Mouse (Mus musculus) gastrocnemius, adult 18-20 months (tissue): Measurements from ENCODE around the gene Aqp5. TPM values are rescaled to one million over a fixed set of nuclear protein-coding genes. Genes with fewer than 3 reads are reported as not detected.

Experiments
- DNase-seq: peaks from one replicate; pipeline ENCODE4 v3.0.0; 2021; ENCODE audit warnings: low spot score
- total RNA-seq, 2 experiments: library from RNA; stranded (reverse); gene quantifications; 2 replicates each; pipeline ENCODE4 v1.2.3; 2021

Gene Aqp5
- total RNA-seq, 2 experiments from 2014 or later, result 0.30 TPM; not detected in 1

DNA sequence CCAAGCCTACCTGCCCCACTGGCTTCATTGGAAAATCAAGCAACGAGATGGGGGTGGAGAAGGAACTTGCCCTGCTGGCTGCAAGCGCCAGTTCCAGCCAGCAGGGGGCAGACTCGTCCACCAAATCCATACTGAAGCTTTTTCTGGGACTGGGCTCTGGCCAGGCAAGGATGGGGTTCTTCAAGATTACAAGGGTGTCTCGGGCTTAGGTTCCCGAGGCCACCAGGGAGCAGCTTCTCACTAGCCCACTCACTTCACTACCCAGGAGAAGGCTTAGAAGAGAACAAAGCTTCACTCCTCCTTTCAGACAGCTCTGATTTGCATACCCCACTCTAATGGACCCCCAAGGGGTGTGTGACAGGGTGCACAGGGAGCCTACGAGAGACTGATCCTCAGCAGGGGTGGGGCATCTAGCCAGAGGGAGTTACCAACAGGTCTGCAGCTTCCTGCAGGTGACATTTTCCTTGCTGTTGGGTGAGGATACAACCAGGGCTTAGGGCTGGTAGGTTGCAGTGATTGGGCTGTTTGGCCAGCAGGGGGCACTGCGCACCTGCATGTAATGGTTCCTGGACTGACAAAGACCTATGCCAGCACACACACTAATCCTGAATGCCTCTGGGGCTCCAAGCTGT is 5.6 kb downstream of the Aqp5 start:
- peak; percentile 66 for DNase-seq

DNA sequence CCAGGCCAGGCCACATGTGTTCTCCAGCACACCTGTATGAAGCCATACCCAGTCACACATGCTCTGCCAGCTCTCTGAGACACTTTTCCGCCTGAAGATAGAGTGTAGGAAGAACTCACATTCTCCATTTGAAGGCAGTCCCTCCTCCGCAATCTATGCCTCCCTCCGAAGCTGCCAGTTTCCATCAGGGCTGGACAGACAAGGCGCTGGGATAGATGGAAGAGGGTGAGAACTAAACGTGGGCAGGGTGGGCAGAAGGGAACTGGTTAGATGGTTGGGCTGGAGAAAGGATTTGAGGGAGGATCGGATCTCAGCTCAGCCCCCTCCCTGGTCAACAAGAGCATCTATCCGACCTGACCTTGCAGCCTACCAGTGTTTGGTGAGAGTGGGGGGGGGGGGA is 6.3 kb downstream of the Aqp5 start:
- no peak for DNase-seq

DNA sequence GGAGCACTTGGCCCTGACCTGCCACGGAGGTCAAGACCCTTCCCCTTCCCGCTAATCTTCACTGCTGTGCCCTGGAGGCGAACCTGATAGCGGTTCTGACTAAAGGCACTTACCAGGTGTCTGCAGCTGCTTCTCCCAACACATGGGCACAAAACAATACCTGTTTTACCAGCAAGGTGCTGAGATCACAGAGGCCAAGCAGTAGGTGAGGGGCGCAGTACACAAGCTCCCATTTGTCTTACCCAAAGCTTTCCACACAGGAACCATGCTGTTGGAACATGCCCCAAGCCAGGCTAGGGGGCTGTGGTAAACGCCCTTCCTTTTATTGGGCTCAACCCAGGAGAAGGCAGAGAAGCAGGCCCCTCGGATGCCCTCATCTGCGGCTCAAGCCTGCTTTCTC is 7.0 kb downstream of the Aqp5 start:
- DNase-seq, result no peak

DNA sequence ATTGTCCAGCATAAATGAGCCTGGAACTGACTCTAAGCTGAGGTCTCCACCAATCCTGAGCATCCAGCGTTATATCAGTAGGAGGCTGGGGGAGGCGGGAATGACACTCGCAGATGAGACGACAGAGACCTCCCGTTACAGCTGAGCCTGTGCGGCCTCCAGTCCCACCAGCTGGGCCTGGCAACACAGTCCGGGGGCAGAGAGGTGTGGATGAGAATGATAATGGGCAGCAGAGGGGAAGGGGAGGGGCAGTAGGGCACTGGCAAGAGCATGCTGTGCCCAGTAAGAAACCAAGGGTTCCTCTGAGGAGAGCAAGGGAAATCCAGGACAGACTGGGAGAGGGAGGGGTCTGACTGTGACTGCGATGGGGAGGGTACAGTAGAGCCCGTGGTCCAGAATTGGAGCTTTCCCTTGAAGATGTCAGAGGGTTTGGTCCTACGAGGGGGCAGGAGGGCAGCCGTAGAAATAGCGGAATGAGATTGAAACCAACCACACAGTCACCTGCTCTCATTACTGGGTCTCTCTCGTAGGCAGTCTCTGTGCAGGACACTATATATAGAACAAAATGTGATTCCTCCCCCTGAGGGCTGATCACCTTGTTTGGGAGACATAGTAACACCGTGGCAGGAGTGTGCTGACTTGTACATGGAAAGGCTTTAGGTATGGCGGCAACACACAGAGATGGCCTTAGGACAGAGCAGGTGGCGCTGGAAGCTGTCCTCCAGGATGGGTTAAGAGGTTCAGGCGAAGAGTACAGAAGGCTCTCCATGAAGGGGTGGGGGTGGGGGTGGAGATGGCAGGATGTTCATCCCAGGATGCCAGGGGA is 8.9 kb downstream of the Aqp5 start:
- no peak for DNase-seq

DNA sequence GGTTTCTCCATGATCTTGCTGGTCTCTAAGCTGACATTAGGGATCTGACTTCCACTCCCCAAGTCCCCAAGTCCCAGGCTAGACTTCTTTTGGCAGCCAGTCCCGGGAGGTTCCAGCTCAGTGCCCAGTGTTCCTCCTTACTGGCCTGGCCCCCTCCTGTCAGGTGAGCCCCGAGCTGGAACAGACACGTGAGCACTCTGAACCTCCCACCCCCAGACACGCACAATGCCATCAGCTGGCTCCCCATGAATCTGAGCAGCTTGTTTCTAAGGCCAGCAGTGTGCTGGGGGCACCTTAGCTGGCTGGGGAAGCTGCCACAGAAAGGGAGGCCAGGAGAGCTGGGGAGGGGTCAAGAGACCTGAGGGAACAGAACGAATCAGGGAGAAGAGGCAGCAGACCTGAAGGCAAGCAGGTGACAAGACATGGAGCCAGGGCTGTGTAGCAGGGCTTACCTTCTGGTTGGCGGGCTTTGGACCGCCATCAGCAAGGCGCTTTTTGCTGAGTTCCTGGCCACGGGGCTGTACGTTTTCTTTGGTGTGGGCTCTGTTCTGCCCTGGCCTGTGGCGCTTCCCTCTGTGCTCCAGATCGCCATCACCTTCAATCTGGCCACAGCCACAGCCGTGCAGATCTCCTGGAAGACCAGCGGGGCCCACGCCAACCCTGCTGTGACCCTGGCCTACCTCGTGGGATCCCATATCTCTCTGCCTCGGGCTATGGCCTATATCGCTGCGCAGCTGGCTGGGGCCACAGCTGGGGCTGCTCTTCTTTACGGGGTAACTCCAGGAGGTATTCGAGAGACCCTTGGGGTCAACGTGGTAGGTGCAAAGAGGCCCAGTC is 10.6 kb downstream of the Aqp5 start, which contains the start of gene Aqp6:
Aqp6 (plus strand) TSS at position 415 of the 837 bp plus-strand sequence.
- DNase-seq, result no peak

DNA sequence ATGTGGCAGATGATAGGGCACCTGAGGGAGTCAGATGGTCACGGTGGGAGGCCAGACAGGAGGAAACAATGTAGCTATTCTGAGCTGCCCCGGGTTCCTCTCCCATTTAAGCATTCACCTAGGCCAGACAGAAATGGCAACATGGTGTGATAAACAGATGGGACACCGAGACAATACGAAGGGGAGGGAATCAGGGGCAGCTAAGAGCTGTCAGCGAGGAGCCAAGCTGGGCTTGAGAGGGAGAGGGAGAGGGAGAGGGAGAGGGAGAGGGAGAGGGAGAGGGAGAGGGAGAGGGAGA is 11.2 kb downstream of the Aqp5 start:
- no peak for DNase-seq

DNA sequence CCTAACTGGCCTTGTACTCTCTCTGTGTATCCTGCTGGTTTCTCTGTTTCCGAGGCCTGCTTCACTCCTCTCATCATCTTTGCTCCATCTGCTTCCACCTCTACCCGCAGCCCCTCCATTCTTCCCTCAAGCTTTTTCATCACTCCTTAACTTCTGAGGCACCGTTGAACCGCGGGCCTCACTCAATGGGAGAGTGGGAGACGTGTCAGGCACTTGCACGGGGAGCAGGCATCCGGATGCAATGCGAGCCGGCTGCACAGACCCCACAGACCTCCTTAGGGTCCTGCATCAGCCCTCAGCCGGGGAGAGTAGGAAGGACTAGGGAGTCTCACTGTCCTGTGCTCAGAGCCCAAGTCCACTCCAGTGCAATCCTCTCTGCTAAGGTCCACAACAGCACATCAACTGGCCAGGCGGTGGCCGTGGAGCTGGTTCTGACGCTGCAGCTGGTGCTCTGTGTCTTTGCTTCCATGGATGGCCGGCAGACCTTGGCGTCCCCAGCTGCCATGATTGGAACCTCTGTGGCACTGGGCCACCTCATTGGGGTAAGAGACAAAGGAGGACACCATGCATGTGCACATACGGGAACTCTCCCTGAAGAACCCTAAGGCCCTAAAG is 11.7 kb downstream of the Aqp5 start:
- DNase-seq, result no peak

DNA sequence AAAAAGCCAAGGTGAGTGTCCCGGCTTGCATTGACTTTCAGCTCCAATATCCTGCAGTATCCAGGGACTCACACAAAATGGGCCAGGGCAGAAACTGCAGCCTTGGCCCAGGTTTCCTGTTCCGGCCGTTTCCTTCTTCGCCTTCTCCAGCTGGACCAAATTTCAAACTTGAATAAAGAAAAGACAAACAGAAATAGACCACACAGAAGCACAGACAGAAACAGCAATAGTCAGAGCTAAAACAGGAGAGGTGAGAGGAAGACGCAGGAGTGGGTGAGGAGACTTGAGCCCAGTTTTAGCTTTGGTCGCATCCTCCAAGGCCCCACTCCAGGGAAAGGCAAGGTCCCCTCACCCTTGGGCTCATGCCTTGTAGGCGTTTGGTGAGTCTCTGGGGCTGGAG is 12.6 kb downstream of the Aqp5 start:
- no peak for DNase-seq

DNA sequence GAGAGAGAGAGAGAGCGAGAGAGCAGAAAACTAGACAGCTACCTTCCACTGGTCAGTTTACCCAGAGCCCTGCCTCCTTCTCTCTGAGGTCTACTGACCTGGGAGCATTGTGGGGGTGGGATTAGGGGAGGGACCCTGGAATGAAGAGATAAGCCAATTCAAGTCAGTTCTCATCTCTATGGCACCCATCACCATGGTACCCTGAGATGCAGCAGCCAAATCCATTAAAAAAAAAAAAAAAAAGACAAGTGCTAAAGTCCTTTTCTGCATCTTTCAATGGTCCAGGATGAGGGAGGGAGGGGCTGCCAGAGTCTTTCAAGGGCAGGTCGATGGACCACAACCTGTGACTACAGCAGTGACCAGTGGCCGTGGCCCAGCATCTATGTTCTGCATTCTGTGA is 15.0 kb downstream of the Aqp5 start:
- no peak for DNase-seq

DNA sequence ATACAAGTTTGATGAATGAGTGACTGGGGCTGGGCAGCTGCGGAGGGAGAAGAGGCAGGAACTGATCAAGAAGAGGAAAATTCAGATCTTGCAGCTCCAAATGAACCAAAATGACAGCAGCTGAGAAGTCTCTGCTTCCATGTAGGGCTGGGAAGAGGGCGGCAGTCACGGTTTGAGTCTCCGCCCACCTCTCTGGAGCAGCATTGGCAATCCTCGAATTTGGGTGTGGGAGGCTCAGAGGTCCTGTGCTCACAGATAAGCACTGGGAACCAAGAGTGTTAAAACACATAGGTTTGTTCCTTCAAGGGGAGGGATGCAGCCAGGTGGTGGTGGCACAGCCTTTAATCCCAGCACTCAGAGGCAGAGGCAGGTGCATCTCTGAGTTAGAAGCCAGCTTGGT is 15.9 kb downstream of the Aqp5 start:
- no peak for DNase-seq

DNA sequence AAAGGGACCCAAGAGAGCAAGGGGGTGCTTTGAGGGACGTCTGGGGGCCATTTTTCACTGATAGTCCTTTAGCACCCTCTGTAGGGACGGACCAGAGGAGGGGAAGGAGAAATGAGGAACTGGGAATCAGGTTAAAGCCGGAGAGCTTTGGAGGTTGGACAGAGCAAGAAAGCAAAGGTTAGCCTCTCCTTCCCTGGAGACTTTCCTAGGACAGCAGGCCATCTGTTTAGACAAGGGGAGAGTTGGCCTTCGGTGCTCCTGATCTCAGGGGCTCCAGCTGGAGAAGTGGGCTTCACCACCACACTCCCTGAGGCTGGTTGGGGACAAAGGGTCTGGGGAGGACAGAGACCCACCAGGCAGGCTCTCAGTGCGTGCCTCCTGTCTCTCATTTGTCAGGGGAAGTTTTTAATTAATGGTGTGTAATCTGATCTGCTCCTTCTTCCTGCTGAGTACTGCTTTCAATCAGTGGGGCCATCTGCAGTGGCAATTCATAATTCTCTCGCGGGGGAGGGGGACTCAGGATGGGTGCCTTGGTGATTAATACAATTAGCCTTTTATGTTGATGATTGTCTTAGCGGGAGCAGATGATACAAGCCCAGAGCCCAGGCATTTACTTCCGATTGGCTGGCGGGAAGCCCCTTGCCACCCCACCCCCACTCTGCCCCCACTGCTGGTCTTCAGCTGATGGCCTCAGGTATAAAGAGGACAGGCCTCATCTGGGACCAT is 17.0 kb downstream of the Aqp5 start:
- DNase-seq, result no peak

DNA sequence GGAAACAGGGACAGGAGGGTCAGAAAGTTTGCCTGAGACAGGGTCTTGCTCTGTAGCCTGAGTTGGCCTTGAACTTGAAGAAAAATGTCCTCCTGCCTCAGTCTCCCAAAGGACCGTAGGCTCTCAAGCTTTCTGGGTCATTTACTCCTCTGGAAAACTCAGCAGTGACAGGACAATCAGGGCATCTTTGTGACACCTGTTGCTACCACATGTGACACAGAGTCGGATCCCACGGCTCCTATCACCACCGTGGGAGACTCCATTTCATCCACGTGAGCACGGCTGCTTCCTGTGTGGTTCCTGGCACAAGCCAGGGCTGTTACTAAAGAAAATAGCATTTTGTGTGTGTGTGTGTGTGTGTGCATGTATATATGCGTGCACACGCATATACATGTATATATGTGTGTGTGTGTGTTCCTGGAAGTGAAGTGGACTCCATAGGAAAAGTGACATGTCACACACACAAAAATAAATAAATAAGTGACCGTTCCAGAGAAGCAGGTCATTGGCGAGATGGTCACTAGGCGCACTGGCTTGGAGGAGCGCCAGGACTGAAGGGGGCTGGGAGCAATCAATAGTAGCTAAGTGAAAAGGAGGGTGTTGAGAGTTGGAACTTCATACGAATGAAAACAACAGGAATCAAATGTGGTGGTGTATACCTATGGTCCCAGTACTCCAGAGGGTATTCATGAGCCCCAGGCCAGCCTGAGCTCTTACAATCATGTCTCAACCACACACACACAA is 18.0 kb downstream of the Aqp5 start:
- no peak for DNase-seq

DNA sequence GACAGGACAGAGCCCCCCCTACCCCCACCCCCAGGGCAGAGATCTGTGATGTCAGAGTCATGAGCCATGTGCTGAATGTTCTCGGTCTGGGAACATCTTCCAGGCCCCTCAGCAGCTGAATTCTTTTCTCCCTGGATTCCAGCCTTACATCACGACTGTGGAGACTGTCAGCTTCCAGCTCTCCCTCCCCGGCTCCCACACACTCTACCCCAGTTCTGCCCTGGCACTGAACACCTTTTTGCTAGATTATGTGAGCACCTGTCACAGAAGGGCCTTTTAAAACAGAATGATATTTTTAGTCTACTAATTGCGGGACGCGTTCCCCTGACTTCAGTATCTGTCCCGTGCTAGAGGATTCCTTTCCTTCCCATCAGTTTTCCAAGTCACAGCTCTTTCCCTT is 21.0 kb downstream of the Aqp5 start:
- no peak for DNase-seq

DNA sequence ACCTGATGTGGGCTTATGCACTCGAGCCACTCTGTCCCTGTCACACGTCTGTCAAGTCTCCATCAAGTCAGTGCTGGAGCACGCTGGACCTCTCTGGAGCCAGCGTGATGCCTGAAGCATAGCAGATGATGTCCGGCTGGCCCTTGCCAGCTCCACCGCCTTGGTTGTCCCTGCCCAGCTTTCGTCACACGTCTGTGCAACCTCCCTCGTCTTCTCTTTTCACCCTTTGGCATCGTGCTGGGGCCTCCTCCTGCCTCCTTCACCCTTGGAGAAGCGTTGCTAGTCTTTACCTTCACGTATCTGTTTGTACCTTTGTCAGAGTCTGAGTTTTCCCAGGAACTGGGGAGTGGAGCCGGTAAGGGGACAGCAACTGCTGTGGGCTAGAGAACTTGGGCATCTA is 23.7 kb downstream of the Aqp5 start:
- no peak for DNase-seq

DNA sequence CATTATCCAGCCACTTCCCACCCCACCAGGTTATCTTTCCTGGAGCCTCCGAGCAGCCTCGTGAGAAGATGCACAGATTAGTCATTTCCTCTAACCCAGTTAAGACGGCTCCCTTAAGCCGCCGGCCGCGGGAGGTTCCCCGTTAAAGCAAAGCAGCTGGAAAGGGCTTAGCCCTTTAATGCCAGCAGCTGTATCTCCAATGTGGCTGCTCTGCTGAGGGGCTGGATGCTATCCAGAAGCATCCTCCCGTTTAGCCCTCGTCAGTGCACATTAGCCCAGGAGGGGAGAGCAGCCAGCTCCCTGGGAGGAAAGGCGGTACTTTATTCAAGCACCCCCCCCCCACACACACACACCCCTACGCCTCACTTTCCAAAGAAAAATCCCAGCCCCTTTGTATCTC is 24.2 kb downstream of the Aqp5 start:
- DNase-seq, result no peak

DNA sequence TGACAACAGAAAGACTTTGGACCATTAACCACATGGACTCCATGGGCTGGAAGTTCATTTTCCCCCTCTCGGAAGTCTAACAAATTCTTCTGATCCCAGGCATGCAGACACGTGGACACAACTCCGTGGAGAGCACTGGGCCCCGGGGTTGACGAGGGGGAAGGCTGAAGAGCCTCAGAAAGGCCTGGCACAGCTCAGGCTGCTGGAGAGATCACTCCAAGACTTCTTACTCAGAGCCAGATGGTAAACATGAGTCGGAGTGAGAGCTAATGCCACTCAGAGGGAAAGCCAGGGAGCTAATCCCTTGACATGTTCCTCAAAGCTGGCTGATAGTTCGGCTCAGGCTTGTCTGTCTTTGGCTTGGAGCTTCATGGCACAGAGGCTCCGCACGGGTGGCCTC is 24.7 kb downstream of the Aqp5 start:
- DNase-seq, result no peak

DNA sequence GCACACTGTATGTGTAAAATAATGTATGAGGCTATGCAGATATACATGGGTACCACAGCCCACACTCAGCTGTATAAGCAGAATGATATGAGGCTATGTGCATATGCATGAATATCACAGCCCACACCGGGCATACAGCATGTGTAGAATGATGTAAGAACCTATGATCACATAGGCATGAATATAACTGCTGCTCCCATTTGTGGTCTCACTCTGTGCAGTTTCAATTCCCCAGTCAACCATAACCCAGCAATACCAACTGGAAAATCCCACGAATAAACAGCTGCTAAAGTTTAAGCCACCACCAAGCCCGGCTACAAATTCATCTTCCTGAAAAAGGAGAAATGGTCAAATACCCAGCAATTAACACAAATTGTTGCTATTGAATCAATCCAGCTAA is 28.0 kb downstream of the Aqp5 start:
- no peak for DNase-seq

DNA sequence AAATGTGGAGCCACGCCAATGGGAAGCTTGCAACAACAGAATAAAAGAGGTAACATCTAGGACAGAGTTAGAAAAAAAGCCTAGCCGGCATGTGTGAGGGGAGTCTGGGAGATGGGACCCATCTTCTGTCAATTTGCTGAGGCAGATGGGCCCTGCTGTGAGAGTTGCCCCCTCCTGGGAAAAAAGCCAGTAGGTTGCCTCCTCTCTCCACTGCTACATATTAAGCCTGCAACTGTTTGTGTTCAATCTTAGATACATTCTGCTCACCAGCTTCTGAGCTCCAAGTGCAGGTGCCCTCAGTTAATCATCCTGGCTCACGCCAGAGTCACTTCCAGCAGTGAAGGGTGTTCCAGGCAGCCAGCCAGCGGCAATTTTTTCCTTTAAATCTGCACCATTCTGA is 29.2 kb downstream of the Aqp5 start:
- no peak for DNase-seq

DNA sequence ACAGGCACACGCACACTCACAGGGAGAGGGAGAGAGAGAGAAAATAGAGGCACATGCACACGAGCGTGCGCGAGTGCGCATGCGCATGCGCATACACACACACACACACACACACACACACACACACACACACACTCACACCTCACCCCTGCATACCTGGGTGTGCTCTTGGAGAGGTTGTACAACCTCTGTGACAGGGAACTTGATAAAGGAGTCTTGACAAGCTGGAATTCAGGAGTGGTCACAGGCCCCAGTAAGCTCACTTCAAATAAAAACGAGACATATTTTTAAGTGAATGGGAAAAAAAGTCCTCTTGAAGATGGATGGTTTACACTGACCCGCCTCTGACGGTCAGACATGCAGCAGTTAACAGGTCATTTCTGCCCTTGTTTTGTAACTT is 31.5 kb downstream of the Aqp5 start:
- no peak for DNase-seq

DNA sequence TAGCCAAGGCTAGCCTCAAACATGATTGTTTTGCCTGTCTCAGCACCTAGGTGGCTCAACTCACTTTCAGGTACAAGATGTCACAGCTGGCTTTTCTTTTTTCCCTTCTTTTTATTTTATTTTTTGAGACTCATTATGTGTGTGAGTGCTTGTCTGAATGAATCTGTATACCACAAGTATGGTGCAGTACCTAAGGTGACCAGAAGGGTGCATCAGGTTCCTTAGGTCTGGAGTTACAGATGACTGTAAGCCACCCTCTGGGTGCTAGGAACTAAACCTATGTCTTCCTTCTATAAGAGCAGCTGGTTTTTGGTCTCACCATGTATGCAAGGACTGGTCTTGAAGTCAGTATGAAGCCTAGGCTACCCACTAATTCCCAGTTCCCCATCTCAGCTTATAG is 41.0 kb downstream of the Aqp5 start:
- no peak for DNase-seq

DNA sequence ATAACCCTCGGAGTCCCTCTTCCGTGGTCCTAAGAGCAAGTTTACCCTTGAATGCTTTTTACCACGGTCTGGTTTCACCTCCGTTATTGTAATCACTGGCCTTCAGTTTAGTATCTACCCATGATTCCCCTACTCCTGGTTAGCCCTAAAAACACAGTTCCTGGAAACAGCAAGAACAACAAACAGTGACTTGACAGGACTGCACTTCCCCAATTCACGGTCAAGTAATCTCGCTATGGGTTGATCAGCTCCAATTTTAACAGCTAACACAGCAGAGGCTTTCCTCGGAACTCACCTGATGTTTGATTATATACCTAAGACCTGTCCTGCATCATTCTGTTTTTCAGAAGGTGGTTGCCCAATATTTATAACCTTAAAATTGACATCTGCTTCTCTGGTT is 44.1 kb downstream of the Aqp5 start:
- no peak for DNase-seq
